ENCODE assay signal across 21 mouse cellular contexts in genomic region chr13:119766480-119766879, GRCm38 (mm10).
"Had no signal": no experiment of that assay in that cellular context is flagged by ENCODE, and none has a peak within 500 bp of the region (broad histone marks: within the 10 kb centered on the region; RNA-seq: fewer than 3 reads in every experiment).

No protein-coding gene starts in this region.

- H3K4me1 ChIP-seq: limb, embryonic 10.5 days; limb, embryonic 13.5 days; liver, embryonic 12.5 days; liver, embryonic 15.5 days; lung, embryonic 15.5 days; midbrain, embryonic 12.5 days; midbrain, embryonic 15.5 days; neural tube, embryonic 12.5 days; neural tube, embryonic 15.5 days; stomach, embryonic 15.5 days had no signal

- H3K27ac ChIP-seq: limb, embryonic 10.5 days; limb, embryonic 13.5 days; liver, embryonic 12.5 days; liver, embryonic 15.5 days; lung, embryonic 15.5 days; macrophage; midbrain, embryonic 12.5 days; midbrain, embryonic 15.5 days; neural tube, embryonic 12.5 days; neural tube, embryonic 15.5 days; stomach, embryonic 15.5 days had no signal

- H3K27me3 ChIP-seq: limb, embryonic 13.5 days; liver, embryonic 12.5 days; liver, embryonic 15.5 days; lung, embryonic 15.5 days; midbrain, embryonic 12.5 days; midbrain, embryonic 15.5 days; neural tube, embryonic 12.5 days; neural tube, embryonic 15.5 days; stomach, embryonic 15.5 days had no signal

- H3K4me2 ChIP-seq: limb, embryonic 13.5 days; liver, embryonic 12.5 days; liver, embryonic 15.5 days; lung, embryonic 15.5 days; midbrain, embryonic 12.5 days; midbrain, embryonic 15.5 days; neural tube, embryonic 12.5 days; neural tube, embryonic 15.5 days; stomach, embryonic 15.5 days had no signal

- H3K9me3 ChIP-seq: limb, embryonic 10.5 days; limb, embryonic 13.5 days; liver, embryonic 12.5 days; liver, embryonic 15.5 days; lung, embryonic 15.5 days; midbrain, embryonic 12.5 days; midbrain, embryonic 15.5 days; neural tube, embryonic 12.5 days; neural tube, embryonic 15.5 days; stomach, embryonic 15.5 days had no signal

- H3K4me3 ChIP-seq: limb, embryonic 10.5 days; limb, embryonic 13.5 days; liver, embryonic 12.5 days; liver, embryonic 15.5 days; lung, embryonic 15.5 days; midbrain, embryonic 12.5 days; midbrain, embryonic 15.5 days; neural tube, embryonic 12.5 days; neural tube, embryonic 15.5 days; stomach, embryonic 15.5 days had no signal

- ATAC-seq: liver, embryonic 12.5 days; midbrain, embryonic 15.5 days had no signal

- DNase-seq: kidney, adult 9 months; kidney, postnatal 14 days; kidney, postnatal 4 days; liver; lung, postnatal 14 days; right cerebral cortex, adult 18-20 months; right cerebral cortex, postnatal 14 days; right cerebral cortex, postnatal 4 days; spleen, adult 18-20 months; thymus, postnatal 25 days had no signal

- H3K9ac ChIP-seq: limb, embryonic 13.5 days; liver, embryonic 12.5 days; liver, embryonic 15.5 days; lung, embryonic 15.5 days; midbrain, embryonic 12.5 days; midbrain, embryonic 15.5 days; neural tube, embryonic 12.5 days; neural tube, embryonic 15.5 days; stomach, embryonic 15.5 days had no signal
